Mouse (Mus musculus): ENCODE data around the gene Rhbdd1.

The Rhbdd1 gene

DNA sequence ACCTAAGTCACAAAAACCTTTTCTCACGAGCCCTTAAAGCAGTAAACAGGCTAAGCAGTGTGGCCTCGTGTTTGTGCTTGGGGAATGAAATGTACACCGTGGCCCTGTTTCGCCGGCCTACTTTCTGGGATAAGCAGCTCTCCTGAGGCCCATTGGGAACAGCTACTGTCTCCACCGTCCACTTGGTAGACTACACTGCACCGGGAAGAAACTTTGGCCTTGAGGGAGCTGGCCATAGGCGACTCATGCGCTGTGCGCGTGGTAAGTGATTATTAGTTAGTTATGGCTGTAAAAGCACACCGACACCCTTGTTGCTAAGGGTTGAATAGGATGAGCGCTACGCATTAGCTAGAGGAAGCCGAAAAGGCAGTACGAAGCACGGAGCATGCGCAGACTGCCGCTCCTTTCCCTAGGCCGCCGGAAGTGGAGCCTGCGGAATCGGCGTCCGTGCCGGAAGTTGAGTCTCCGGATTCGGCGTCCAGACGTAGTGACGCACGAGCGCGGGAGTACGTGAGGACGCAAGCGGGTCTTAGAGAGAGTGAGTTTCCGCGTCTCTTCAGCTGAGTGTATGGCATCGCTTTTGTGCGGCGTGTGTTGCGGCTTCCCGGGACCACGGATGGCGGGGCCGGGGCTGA, at the start of gene Rhbdd1:
Rhbdd1 (plus strand) TSS at position 342 of the 635 bp plus-strand sequence.
- peak; percentile 95 to 96 for DNase-seq

DNA sequence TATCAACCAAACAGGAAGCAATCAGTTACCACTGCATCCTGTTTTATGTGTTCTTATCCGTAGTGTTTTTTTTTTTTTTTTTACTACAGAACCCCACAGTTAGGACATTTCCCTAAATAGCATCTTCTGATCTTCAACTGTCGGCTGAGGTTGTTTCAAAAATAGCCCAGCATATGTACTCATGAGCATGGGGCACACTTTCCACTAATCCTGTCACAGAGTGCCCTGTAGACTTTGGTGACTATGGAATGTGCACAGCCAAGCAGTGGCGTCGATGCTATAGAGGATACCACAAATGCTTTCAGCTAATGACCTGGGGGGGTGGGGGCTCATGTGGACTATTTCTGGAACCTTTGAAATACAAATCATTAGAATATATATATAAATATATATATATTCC, 48.7 kb upstream of the Rhbdd1 start:
- DNase-seq: no peak

DNA sequence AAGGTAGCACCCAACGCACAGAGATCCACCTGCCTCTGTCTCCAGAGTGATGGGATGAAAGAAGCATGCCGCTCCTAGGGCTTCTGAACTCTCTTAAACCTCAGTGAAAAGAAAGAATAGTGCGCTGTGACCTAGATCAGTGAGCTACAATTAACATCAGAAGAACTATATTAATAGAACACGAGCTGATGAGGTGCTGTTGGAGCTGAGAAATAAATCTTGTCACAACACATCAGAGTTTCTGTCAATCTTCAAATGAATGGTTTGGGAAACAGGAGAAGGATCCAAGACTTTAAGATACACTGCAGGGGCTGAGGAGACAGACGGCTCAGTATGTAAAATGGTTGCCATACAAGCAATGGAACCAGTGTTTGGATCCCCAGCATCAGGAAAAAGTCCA, 44.0 kb upstream of the Rhbdd1 start:
- DNase-seq: no peak

DNA sequence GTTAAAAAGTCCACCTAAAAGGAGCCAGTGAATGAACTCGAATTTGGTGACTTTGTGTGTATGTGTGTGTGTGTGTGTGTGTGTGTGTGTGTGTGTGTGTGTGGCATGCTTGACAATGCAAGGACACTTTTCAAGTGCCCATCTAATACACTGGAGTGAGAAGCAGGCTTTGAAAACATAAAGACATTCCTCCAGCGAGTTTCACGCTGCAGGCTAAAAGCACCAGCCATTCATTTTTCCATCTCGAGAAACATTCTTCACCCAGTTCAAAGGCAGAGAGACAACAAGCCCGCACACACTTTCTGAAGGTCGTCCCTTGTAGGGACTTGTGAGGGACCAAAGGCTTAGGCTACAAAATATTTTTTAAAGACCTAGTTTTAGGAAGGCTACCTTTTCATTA, 42.7 kb upstream of the Rhbdd1 start:
- no peak for DNase-seq

DNA sequence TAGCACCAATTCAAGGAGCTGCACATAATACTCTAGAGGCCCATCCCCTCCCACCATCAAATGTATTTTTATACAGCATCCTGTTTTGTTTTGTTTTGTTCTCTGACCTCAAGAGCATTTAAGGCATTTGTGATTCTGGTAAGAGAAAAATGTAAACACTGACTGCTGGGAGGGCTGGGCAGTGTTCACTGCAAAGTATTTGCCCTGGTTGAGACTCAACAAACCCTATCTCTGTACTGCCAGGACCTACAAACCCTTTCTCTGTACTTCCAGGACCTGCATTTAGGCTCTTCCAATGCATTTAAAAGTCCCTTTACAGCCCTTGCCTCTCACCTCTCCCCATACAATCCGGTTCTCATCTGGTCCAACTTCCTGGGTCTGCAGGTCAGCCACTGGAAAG, 41.9 kb upstream of the Rhbdd1 start:
- DNase-seq: no peak

DNA sequence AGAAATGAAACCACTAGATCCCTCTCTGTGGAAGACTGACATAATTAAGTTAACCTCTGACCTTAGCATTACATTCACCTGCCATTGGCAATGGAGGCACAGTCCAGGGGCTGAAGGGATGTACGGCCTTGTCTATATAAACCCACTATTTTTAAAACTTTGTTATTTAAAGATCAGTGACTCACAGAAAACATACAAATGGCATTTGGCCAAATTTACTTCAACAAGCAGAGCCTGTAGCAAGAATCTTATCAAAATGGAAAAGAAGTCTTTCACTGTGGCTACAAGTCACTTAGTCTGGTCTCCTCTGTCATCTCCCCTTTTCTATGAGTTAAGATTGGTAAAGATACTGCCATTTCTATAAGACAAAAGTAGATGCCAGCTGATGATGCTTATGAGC, 36.5 kb upstream of the Rhbdd1 start:
- no peak for DNase-seq

DNA sequence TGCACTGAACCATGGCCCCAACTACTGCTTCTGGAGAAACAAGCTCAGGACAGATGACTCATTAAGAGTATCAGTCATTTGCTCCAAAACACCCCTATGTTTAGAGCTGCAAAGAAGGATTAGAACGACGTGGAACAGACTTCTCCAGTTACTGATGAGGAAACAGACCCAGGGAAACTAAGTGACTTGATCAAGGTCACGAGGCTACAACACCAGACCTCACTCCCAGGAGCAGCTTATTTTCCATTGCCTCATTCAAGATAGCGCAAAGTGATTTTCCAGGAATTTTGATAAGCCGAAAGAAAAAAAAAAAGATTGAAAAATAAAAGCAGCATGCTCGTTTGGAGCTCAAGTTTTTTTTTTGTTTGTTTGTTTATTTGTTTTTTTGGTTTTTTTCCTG, 34.4 kb upstream of the Rhbdd1 start:
- DNase-seq: no peak

DNA sequence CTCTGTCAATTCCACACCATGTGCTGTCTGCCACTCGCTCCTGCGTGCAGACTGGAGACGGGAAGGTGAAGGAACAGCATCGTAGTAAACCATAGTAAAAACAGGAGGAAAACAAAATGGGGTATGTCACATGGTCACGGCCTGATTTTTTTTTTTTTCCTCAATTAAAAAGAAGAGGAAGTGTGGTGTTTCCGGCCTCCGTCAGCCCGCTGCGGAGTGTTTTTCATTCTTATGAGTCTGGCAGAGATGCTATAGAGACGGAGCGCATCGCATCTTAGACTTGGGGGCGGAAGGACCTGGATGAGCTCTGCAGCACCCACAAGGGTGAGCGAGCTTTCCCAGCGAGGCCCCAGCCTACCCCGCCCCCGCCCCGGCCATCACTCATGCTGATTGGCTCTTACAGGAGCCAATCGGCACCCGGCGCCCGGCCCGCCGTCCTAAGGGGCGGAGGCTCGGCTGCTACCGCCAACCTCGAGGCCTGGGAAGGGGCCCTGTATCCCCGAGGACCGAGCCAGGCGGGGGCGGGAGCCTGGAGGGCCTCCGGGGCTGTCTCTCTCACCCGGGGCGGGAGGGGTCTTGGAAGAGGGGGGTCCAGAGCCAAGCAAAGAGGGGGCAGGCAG, 33.1 kb upstream of the Rhbdd1 start:
- DNase-seq: peak; percentile 76 to 83

DNA sequence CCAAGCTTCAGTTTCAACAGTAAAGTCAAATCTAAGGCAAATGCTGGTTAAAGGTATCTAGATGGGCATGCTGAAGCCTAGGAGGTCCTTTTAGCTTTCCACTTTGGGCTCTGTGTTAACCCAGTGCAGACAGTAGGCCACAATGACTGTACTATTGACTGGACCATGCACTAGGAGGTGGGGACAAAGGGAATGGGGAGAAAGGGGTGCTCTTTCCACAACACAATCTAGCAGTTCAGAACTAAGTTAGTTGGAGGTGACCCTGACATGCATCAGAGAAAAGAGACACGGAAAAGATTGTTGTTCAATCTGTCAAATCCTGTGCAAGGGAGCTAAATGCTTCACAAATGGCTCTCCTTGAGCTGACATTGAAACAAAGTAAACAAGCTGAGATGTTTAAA, 32.4 kb upstream of the Rhbdd1 start:
- peak in 1 of 2 experiments; percentile 3 for DNase-seq

DNA sequence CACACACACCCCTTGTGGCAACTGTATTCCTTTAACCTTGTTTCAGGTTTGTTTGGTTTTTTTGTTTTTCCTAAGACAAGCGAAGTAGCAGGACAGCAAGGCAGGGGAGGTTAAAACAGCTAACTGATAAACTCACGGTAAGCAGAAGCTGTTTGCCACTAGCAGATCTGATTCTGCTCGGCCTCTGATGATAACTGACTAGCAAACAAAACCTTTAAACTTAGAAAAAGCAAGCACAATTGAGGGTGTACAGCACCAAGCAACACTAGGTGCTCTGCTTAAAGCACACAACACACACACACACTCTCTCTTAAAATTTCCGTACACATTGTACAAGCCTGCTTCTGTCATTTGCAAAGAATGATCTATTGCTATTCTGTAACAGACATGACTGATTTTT, 31.8 kb upstream of the Rhbdd1 start:
- DNase-seq: no peak

DNA sequence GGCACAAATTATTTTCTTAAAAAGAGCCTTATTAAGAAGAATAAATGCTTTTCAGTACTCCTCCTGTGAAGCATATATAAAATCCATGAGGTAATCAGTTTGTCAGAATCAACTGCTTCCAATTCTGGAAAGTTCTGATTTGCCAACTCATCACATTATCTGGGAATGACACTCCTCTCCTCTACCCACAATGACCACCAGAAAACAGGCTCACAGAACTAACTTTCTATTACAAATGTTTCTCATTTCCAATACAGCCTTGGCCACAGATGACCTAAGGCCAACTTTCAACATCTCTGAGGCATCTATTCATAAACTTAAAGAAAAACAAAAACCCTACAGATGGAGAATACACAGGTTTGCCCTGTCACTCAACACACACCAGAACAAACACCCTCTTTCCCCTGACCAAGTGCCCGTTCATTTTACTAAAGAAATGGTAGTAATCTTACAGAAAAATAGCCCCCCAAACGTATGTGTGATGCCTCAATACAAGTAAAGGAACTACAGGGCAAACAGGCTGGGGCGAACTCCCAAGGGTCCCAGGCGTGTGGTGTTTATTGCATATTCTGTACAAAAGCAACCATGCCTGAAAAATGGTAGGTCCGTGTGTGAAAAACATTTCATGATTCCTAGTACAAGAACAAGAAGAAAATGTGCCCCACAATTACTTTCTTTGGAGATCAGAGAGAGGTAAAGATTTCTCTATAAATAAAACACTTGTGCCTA, 30.6 kb upstream of the Rhbdd1 start:
- DNase-seq: no peak

DNA sequence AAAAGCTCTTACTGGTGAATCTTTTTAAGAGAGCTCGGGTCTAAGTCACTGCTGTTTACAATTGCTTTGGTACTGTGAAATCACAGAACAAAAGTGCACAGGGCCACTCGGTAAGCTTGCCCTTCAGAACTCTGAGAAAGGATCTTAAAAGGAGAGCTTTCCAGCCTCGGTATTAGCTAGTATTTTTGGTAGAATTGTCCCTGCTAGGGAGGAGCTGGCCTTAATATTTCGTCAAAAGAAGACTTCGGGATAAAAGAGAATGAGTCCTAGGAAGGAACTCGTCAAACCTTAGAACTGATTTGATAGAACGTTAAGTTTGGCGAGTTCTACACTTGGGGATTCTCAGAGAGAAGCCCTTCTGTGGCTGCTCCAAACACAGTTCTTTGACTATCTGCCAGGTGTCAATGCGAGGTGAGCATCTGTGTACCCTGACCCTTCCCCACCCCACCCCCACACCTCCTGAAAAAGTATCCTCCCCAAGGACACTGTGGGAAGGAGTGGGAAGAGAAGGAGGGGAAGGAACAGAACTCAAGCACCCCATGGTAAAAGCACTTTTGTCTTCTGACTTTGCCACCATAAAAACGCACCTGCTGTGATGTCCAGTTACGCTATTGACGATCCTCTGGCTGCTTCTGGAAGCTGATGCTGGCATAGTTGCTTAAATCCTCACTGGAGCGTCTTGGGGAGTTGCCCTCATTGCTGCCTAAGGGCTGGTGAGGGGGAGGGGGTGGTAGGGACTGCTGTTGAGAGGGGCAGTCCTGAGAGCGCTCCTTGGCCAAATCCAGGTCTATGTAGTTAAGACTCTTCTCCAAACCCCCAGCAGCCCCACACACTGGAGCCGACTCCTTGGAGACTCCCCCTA, 29.8 kb upstream of the Rhbdd1 start:
- no peak for DNase-seq

DNA sequence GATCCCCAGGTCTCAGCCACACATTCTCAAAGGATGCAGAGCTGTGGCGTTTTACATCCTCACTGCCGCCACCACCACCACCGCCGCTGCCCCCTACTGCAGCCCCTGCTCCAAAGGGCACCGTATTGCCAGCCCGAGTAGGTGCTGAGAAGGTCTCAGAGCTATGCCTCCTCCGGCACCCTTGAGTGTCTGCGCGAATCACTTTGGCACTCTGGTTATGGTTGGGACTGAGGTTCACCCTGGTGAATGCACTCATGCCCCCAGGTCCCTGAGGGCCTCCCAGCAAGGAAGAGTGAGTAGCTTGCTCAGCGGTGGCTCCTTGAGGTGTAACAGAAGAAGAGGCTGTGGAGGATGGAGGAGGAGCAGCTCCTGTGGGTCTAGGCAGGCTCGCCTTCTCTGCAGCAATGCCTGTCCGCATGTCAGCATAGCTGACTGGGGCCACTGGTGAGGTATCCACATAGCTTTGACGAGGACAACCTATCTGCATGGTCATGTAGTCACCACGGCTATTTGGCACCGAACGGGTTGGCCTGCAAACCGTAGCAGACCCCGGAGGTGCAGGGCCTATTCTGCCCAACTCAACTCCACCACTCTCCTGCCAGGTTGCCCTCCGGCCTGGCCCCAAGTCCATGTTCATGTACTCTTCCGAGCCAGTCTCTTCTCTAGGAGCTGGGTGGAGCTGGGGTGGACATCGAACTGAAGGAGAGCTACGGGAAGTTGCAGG, 29.0 kb upstream of the Rhbdd1 start:
- DNase-seq: no peak

DNA sequence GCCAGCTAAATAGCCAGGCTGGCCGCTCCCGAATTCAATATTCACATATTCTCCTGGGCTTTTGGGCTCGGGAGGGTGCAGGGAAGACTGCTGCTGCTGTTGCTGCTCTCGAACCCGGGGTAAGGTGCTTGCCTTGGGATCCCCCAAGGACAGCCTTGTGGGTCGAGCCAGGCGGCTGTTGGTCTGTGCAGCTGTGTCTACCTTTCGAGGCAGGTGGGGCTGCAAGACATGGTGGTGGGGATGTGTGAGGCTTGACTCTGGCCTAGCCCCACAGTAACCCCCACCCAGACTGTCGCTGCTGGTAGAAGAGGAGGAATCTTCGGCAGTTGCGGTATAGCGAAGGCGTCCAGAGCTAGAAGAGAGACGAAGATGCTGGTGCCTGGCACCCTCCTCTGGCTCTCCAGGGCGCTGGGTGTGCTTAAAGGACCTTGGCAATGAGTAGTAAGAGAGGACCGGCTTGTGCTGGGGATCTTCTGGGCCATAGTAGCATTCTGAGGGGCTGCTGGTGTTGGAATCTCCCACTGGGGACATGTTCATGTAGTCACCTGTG, 28.4 kb upstream of the Rhbdd1 start:
- no peak for DNase-seq

DNA sequence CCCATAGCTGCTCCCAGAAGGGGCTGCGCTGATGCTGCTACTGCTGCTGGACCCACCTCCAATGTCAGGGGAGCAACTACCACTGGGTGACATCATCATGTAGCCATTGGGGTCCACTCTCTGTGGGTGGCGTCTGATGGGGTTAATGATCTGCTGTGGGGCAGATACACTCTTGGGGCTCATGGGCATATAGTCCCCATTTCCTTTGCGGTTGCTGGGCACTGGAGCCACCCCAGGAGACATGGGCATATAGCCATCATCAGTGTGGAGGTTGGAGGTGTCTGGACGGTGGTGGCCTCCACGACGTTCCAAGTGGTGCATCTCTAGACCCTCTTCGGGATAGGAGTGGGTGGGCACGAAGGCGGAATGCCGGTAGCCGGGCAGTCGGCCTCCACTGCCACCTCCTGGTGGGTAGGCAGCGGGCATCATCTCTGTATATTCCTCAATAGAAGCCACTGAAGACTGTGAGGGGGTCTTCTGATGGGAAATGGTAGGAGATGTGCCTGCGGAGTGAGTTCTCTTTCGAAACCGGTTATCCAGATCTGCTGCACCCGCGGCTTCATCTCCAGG, 27.7 kb upstream of the Rhbdd1 start:
- no peak for DNase-seq

DNA sequence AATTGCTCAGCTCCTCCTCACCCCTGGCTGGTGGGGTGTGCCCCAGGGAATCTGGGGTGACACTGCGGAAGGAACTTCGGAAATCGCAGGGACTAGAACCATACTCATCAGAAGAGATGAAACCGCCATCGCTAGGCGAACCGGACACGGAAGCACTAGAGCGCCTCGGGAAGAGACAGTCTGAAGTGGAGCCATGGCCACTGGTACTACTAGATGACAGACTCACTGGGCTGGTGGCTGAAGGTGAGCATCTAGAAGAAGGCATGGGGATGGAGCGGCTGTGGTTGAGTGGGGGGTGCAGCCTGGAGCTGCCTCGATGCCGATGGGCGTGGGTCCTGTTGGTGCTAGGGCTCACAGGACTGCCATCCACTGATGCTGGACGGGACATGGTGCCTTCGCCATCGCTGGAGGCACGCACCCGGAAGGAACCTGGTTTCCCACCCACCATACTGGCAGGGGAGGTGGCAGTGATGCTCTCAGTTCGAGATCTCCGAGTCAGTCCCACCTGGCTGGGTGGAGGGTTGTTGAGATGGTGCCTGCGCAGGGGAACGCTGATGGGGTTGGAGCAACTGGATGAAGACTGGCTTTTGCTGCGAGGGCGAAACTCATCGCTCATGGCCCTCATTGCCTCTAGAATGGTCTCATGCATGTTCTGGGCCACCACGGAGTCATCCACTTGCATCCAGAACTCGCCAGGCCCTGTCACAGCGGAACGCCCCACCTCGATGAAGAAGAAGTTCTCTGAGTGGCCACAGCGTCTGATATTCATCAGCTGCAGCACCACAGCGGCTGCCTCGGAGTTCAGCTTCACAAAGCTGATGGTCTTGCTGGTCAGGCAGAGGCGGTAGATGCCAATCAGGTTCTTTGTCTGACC, 26.9 kb upstream of the Rhbdd1 start:
- peak in 1 of 2 experiments; percentile 3 for DNase-seq

DNA sequence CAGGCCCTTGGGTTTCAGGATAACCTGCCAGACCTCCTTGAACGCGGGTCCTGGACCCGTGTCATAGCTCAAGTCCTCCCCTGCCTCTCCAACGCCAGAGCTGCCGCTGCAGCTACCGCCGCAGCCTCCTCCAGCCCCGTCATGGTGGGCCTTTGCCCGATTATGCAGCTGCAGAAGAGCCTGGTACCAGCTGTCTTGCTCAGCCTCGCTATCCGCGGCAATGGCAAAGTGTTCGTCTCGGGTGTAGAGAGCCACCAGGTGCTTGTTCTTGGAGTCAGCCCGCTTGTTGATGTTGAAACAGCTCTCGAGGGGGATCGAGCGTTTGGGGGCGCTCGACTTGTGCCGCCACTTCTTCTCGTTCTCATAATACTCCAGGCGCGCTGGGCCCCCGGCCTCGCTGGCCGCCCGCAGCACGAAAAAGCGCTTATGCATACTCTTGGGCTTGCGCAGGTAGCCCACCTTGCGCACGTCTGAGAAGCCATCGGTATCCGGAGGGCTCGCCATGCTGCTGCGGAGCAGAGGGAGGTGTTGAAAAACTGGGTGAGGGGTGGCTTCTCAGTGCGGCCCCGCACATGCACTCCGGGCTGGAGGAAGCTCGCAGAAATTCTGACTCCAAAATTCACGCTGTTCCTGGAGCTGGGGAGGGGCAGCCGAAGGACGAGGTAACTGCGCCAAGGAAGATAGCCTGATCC, 26.1 kb upstream of the Rhbdd1 start:
- peak; percentile 10 to 20 for DNase-seq

DNA sequence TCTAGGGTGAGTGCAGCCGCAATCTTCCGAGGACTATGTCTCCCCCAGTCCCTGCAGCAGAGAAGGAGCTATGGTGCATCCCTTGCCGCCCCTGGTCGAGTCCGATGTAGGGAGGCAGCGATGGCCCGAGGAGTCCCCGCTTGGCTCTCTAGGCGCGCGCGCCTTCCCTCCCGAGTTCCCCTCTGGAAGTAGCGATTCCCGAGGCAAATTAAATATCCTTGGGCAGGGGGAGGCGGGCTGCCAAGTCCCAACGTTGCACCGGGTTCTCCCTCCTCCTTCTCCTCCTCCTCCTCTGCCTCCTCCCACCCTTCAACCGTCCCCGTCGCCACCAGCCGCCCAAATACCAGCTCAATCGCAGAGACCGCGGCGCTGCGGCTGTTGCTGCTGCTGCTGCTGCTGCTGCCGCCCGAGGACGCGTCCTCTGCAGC, 25.5 kb upstream of the Rhbdd1 start:
- DNase-seq: peak in 1 of 2 experiments; percentile 27

DNA sequence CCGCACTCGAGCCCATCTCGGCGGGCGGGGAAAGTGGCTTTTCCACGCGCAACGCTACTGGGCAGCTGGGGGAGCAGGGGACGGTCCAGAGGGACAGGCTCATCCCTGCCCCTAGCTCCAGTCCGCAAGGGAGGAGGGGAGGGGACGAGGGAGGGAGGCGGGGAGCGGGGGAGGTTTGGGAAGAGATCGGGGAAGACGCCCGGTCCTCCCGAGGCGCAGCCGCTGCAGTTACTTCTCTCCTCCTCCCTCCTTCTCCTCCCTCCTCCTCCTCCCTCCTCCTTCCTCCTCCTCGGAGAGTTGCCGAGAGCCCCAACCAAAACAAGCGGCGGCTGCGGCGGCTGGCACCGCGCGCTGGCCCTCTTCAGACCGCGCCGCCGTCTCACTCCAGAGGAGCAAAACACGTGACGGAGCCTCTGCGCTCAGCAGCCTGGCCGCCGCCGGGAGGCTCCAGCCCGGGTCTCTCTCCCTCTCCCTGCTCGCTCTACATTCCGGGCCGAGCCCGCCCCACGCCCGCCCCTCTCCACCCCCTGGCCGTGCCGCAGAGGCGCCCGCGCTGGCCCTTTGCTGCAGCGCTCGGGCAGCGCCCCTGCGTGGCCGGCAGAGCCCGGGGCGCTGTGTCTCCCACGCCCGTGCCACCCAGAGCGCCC, 25.0 kb upstream of the Rhbdd1 start, which contains the start of gene Irs1:
Irs1 (minus strand) TSS at position 266 of the 647 bp plus-strand sequence.
- DNase-seq: peak; percentile 22 to 38
